Mouse (Mus musculus) cerebellum, adult 2 months (tissue): ENCODE data around the gene Clca3a1. TPM values are rescaled to one million over a fixed set of nuclear protein-coding genes. Genes with fewer than 3 reads are reported as not detected.

Source experiments
- DNase-seq, 2 experiments: peaks; one replicate each; pipeline ENCODE4 v3.0.0; 2021
- H3K27ac ChIP-seq: fragments of 200-500 bp; 2 replicates; pipeline ENCODE4 v1.5.1; 2012; ENCODE audit warnings: low read length, control low read depth, inconsistent platforms; ENCODE audit not compliant: insufficient read depth
- H3K27me3 ChIP-seq: fragments of 200-500 bp; 2 replicates; pipeline ENCODE4 v1.6.1; 2012; ENCODE audit warnings: inconsistent platforms, mild to moderate bottlenecking, low read length, moderate library complexity; ENCODE audit not compliant: control insufficient read depth, insufficient read depth
- H3K4me1 ChIP-seq: fragments of 200-500 bp; 2 replicates; pipeline ENCODE4 v1.6.1; 2011; ENCODE audit warnings: low read length; ENCODE audit not compliant: control insufficient read depth, insufficient read depth
- H3K4me3 ChIP-seq: fragments of 200-500 bp; replicated peaks from 2 replicates; pipeline ENCODE3; 2011; ENCODE audit warnings: mild to moderate bottlenecking, low read depth, low read length, control low read depth; ENCODE audit not compliant: insufficient read depth
- CTCF ChIP-seq: fragments of 200-500 bp; IDR thresholded peaks from 2 replicates; pipeline ENCODE4 v1.5.1; 2011; ENCODE audit warnings: low read depth, mild to moderate bottlenecking, control low read depth, low read length, moderate library complexity, borderline replicate concordance; ENCODE audit not compliant: insufficient read depth
- POLR2A ChIP-seq: fragments of 200-500 bp; IDR thresholded peaks from 2 replicates; pipeline ENCODE4 v1.6.1; 2011; ENCODE audit warnings: low read length, control low read depth, borderline replicate concordance; ENCODE audit not compliant: insufficient read depth
- WGBS: fragments of 180-500 bp; shearing (Covaris S2); methylation state at CpG from one replicate; pipeline ENCODE4 v1.1.7; 2018; 5-methylcytosine and 5-hydroxymethylcytosine counted together
- polyA plus RNA-seq: library from polyadenylated mRNA; depleted of rRNA; stranded (reverse); fragments of >200 nt; gene quantifications from 2 replicates; pipeline ENCODE4 v1.2.3, GENCODE M21; 2012

Clca3a1 gene
- polyA plus RNA-seq, 1 experiment, result 0.03 TPM

GRCm38 (mm10) chr3:144697154-144697553 is 63.6 kb downstream of the Clca3a1 start:
- no peak for TF ChIP-seq CTCF
- TF ChIP-seq POLR2A, result no peak
- WGBS, result 71% methylated on average over 5 of the region's 5 CpGs
- H3K27me3 ChIP-seq, result no peaks in the 10 kb centered on the region
- no peak for DNase-seq
- no peak overlapping the region for H3K4me3 ChIP-seq
- no peak overlapping the region for H3K27ac ChIP-seq
- no peaks in the 10 kb centered on the region for H3K4me1 ChIP-seq

DNA sequence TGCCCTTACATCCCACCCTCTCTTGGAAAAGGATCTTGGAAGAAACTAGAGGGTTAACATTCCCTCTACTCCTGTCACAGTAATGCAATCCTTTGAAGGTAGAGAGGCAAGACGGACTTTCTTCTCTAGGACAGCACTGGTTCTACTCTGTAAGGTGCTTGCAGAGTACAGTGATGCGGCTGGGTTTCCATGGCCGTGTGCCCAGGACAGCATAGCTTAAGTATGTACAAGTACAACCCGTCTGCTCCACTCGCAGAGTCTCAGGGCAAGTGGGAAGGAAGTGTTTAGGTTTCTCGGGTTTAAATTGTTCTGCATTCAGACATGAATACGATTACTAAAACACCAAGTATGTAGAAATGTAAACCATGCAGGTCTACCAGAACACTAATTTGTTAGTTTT is 65.8 kb downstream of the Clca3a1 start:
- no peak for DNase-seq
- 82% methylated on average over 7 of the region's 7 CpGs for WGBS
- no peaks in the 10 kb centered on the region for H3K27me3 ChIP-seq
- H3K27ac ChIP-seq, result no peak overlapping the region
- no peak for TF ChIP-seq CTCF
- no peak for TF ChIP-seq POLR2A
- no peaks in the 10 kb centered on the region for H3K4me1 ChIP-seq
- no peak overlapping the region for H3K4me3 ChIP-seq

GRCm38 (mm10) chr3:144694040-144694439 is 66.7 kb downstream of the Clca3a1 start:
- H3K27me3 ChIP-seq, result no peaks in the 10 kb centered on the region
- H3K27ac ChIP-seq, result no peak overlapping the region
- no peaks in the 10 kb centered on the region for H3K4me1 ChIP-seq
- H3K4me3 ChIP-seq, result no peak overlapping the region
- TF ChIP-seq POLR2A, result no peak
- no peak for TF ChIP-seq CTCF
- 91% methylated on average over 10 of the region's 10 CpGs for WGBS
- no peak for DNase-seq

- Histone ChIP-seq H3K4me3 (no peak overlapping the region), H3K27ac (no peak overlapping the region), H3K27me3 (no peaks in the 10 kb centered on the region), H3K4me1 (no peaks in the 10 kb centered on the region)
- WGBS, result 42% methylated on average over 3 of the region's 3 CpGs
- DNase-seq, result peak in 1 of 2 experiments; percentile 24
- no peak for TF ChIP-seq POLR2A
- TF ChIP-seq CTCF, result no peak; the same call in 1 of the 2 replicates
Observed at GRCm38 (mm10) chr3:144692052-144692451, 68.7 kb downstream of the Clca3a1 start.

DNA sequence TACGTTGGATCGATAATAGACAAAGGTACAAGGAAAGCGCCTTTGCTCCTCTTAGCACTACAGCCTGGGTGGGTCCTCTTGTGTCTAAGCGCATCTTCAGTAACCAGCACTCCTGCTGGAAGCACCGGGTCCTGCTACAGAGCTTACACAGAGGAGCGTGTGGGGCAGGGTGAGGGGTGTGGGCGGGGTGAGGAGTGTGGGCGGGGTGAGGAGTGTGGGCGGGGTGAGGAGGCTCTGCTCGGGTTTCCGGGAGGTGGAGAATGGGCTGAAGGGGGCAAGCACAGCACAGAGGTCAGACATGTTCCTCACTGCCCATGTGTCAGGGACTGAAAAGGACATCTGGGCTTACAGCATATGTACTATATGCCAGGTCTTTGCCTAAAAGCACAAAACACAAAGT is 71.5 kb downstream of the Clca3a1 start:
- WGBS, result 31% methylated on average over 11 of the region's 11 CpGs
- Histone ChIP-seq H3K27ac (no peak overlapping the region), H3K4me1 (no peaks in the 10 kb centered on the region), H3K27me3 (no peaks in the 10 kb centered on the region), H3K4me3 (no peak overlapping the region)
- no peak for DNase-seq
- TF ChIP-seq CTCF (no peak), POLR2A (no peak)

GRCm38 (mm10) chr3:144688284-144688683 is 72.5 kb downstream of the Clca3a1 start:
- no peak overlapping the region for H3K27ac ChIP-seq
- no peak overlapping the region for H3K4me3 ChIP-seq
- no peak for TF ChIP-seq CTCF
- no peak for TF ChIP-seq POLR2A
- no peak for DNase-seq
- H3K4me1 ChIP-seq, result no peaks in the 10 kb centered on the region
- 66% methylated on average over 8 of the region's 8 CpGs for WGBS
- no peaks in the 10 kb centered on the region for H3K27me3 ChIP-seq

DNA sequence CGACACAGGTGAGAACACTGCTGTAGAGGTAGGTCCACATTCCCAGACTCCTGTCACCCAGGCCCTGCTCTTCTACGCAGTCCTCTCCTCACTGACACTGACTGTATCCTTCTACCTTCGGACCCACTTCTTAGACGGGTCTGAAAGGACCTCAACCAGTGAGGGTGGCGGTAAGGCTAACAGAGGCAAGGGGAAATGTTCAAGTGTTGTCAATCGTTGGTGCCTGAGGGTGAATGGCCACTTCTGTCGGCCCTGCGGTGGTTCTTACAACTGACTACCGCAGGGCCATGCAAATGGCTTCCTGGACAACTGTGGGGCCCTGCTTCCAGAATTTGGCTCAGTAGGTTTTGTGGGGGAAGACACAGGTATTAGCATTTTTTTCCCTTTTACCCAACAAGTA is 73.2 kb downstream of the Clca3a1 start:
- 90% methylated on average over 9 of the region's 9 CpGs for WGBS
- TF ChIP-seq CTCF, result no peak
- TF ChIP-seq POLR2A, result no peak
- H3K4me1 ChIP-seq, result no peaks in the 10 kb centered on the region
- no peaks in the 10 kb centered on the region for H3K27me3 ChIP-seq
- DNase-seq, result no peak
- no peak overlapping the region for H3K27ac ChIP-seq
- H3K4me3 ChIP-seq, result no peak overlapping the region

GRCm38 (mm10) chr3:144686146-144686545 is 74.6 kb downstream of the Clca3a1 start:
- no peak for TF ChIP-seq POLR2A
- TF ChIP-seq CTCF, result no peak
- no peak for DNase-seq
- Histone ChIP-seq H3K4me3 (no peak overlapping the region), H3K4me1 (no peaks in the 10 kb centered on the region), H3K27ac (no peak overlapping the region), H3K27me3 (no peaks in the 10 kb centered on the region)
- 91% methylated on average over 5 of the region's 5 CpGs for WGBS
